Mouse (Mus musculus): ENCODE measurements around the gene Wnt8b. TPM values are rescaled to one million over a fixed set of nuclear protein-coding genes. Genes with fewer than 3 reads are reported as not detected.

The Wnt8b gene
- total and polyA plus RNA-seq, 3 experiments, result 0.07 TPM; not detected in 2

DNA sequence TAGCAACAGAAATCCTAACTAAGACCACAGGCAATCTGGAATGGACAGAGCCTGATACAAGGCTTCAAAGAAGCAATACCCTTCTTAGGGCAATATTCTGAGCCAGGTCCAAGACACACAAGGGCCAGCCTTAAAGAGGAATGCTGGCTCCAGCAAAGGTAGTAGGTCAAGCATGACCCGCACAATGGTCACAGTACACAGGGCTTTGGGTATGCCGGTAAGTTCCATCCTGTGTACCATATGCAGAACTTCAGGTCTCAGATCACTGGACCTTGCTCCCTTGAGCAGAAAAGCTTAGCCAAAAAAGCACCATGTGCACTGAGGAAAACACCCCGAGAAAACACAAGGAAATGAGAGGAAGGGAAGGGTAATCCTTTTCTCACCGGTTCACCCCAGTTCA lies 60.0 kb downstream of the Wnt8b start:
- DNase-seq (ENCODE audit: extremely low read depth), result no peak
- Histone ChIP-seq H3K4me2 (ENCODE audit: insufficient read depth, low read depth, poor library complexity, severe bottlenecking) (no peak overlapping the region), H3K79me2 (replicated peaks; ENCODE audit: control insufficient read depth, extremely low read depth, insufficient read depth, poor library complexity, severe bottlenecking) (peaks cover 13% of the 10 kb centered on the region), H3K4me1 (ENCODE audit: control insufficient read depth in 1 of 2, insufficient read depth in 2 of 2) (peaks cover 0 to 17% of the 10 kb centered on the region in 2 experiments; a peak in 2 of 4 replicates), H3K9me3 (replicated peaks; ENCODE audit: low read length) (no peaks in the 10 kb centered on the region), H3K27me3 (replicated peaks) (no peaks in the 10 kb centered on the region), H3K36me3 (replicated peaks in 1 of 2; ENCODE audit: control insufficient read depth in 1 of 2, insufficient read depth in 1 of 2, low read length in 1 of 2) (peaks cover 42 to 53% of the 10 kb centered on the region in 2 experiments), H3K27ac (ENCODE audit: insufficient read depth, low read depth) (no peak overlapping the region), H3K4me3 (replicated peaks in 1 of 3; ENCODE audit: low read depth in 2 of 3, low read length in 2 of 3, poor library complexity in 1 of 3) (no peak overlapping the region), H3K9ac (ENCODE audit: insufficient read depth, low read depth) (no peak overlapping the region)
- dilution Hi-C loops (cut with MboI; ENCODE audit: extremely low pct_ligation_motif_present, extremely low pct_unique_long_range_greater_than_20kb, low sequenced_read_pairs), result no loop called here
- in situ Hi-C loops (cut with MboI; ENCODE audit: low pct_ligation_motif_present, low pct_unique_long_range_greater_than_20kb, low sequenced_read_pairs), result loop anchor here (10.0 kb wide), 1 partner anchor 178 kb away; no protein-coding TSS in a partner anchor
- TF ChIP-seq RCOR1 (conservative IDR thresholded peaks at IDR 0.05; ENCODE audit: low read depth, low read length) (no peak), ELF1 (IDR thresholded peaks at IDR 0.05; ENCODE audit: low read depth, low read length) (no peak)

GRCm38 (mm10) chr19:44554490-44554860 lies 61.2 kb downstream of the Wnt8b start:
- H3K4me2 ChIP-seq (ENCODE audit: insufficient read depth, low read depth, poor library complexity, severe bottlenecking), result peak overlapping the region; percentile 95
- H3K4me3 ChIP-seq (replicated peaks in 1 of 3; ENCODE audit: low read depth in 2 of 3, low read length in 2 of 3, poor library complexity in 1 of 3), result peak overlapping the region; percentile 94 to 99 (median 99)
- peaks cover 0 to 17% of the 10 kb centered on the region in 2 experiments; a peak in 2 of 4 replicates for H3K4me1 ChIP-seq (ENCODE audit: control insufficient read depth in 1 of 2, insufficient read depth in 2 of 2)
- H3K36me3 ChIP-seq (replicated peaks in 1 of 2; ENCODE audit: control insufficient read depth in 1 of 2, insufficient read depth in 1 of 2, low read length in 1 of 2), result peaks cover 35 to 42% of the 10 kb centered on the region in 2 experiments
- H3K9ac ChIP-seq (ENCODE audit: insufficient read depth, low read depth), result peak overlapping the region; percentile 74
- no peaks in the 10 kb centered on the region for H3K9me3 ChIP-seq (replicated peaks; ENCODE audit: low read length)
- H3K79me2 ChIP-seq (replicated peaks; ENCODE audit: control insufficient read depth, extremely low read depth, insufficient read depth, poor library complexity, severe bottlenecking), result peaks cover 13% of the 10 kb centered on the region
- DNase-seq (ENCODE audit: extremely low read depth), result peak; percentile 14
- in situ Hi-C loops (cut with MboI; ENCODE audit: low pct_ligation_motif_present, low pct_unique_long_range_greater_than_20kb, low sequenced_read_pairs) (loop anchor here (10.0 kb wide), 1 partner anchor 180 kb away; no protein-coding TSS in a partner anchor), dilution Hi-C loops (cut with MboI; ENCODE audit: extremely low pct_ligation_motif_present, extremely low pct_unique_long_range_greater_than_20kb, low sequenced_read_pairs) (no loop called here)
- H3K27me3 ChIP-seq (replicated peaks), result peaks cover 3% of the 10 kb centered on the region
- TF ChIP-seq CHD1 (IDR thresholded peaks at IDR 0.05; ENCODE audit: low read depth, low read length) (no peak), JUN (IDR thresholded peaks at IDR 0.05; ENCODE audit: insufficient read depth, low read depth, low read length) (no peak), RCOR1 (conservative IDR thresholded peaks at IDR 0.05; ENCODE audit: low read depth, low read length) (no peak), ELF1 (IDR thresholded peaks at IDR 0.05; ENCODE audit: low read depth, low read length) (no peak), TCF12 (IDR thresholded peaks at IDR 0.05; ENCODE audit: low read depth, low read length) (no peak), TBP (conservative IDR thresholded peaks at IDR 0.05; ENCODE audit: low read depth, low read length) (no peak), E2F4 (IDR thresholded peaks at IDR 0.05; ENCODE audit: insufficient replicate concordance, low read depth, low read length) (no peak), NRF1 (IDR thresholded peaks at IDR 0.05; ENCODE audit: low read depth, low read length) (no peak), ZMIZ1 (IDR thresholded peaks at IDR 0.05; ENCODE audit: low read depth, low read length) (no peak), PAX5 (IDR thresholded peaks at IDR 0.05; ENCODE audit: low read length) (no peak), POLR2AphosphoS2 (IDR thresholded peaks at IDR 0.05; ENCODE audit: low read depth, low read length) (no peak), IRF4 (IDR thresholded peaks at IDR 0.05; ENCODE audit: low read depth, low read length) (no peak), ZC3H11A (IDR thresholded peaks at IDR 0.05; ENCODE audit: low read depth, low read length) (no peak), ZNF384 (IDR thresholded peaks at IDR 0.05; ENCODE audit: low read depth, low read length) (no peak), ZKSCAN1 (IDR thresholded peaks at IDR 0.05; ENCODE audit: borderline replicate concordance, low read depth, low read length) (no peak)
- H3K27ac ChIP-seq (ENCODE audit: insufficient read depth, low read depth), result peak overlapping the region; percentile 43; the same call in 1 of the 2 replicates

All from CH12.LX (cell line).